Mouse (Mus musculus) liver, embryonic 14.5 days (tissue): ENCODE results near the gene Grik2. TPM values are rescaled to one million over a fixed set of nuclear protein-coding genes. Genes with fewer than 3 reads are reported as not detected.

ENCODE experiments used
- ATAC-seq: fragments of 200-750 bp; cut with Nextera tagmentation; 2 replicates; pipeline ENCODE4 v1.8.0; 2017; ENCODE audit warnings: moderate number of reproducible peaks, mild to moderate bottlenecking, moderate library complexity; ENCODE audit not compliant: insufficient read depth
- DNase-seq, 3 experiments: peaks; one replicate each; pipeline ENCODE4 v3.0.0-alpha.2; 2012 to 2013; ENCODE audit warnings: low read depth in 3 of 3, low spot score in 3 of 3
- H3K27ac ChIP-seq: fragments of 300-500 bp; sonication (generic); 2 replicates; pipeline ENCODE4 v1.5.1; 2014; ENCODE audit warnings: moderate library complexity, mild to moderate bottlenecking, control low read depth, inconsistent platforms
- H3K27me3 ChIP-seq: fragments of 300-500 bp; sonication (generic); 2 replicates; pipeline ENCODE4 v1.6.1; 2014; ENCODE audit warnings: mild to moderate bottlenecking, low read length, moderate library complexity; ENCODE audit not compliant: control insufficient read depth, insufficient read depth
- H3K36me3 ChIP-seq: fragments of 300-500 bp; sonication (generic); replicated peaks from 2 replicates; pipeline ENCODE4 v1.6.1; 2014; ENCODE audit warnings: low read depth; ENCODE audit not compliant: control insufficient read depth, insufficient read depth
- H3K4me1 ChIP-seq, 2 experiments: fragments of 200-500 bp in 1 of 2; fragments of 300-500 bp in 1 of 2; sonication (generic) in 1 of 2; replicated peaks; 2 replicates each; pipeline ENCODE4 v1.6.1; 2012 to 2014; ENCODE audit warnings: antibody characterized with exemption in 1 of 2, inconsistent platforms in 1 of 2, low read length in 1 of 2; ENCODE audit not compliant: control insufficient read depth in 2 of 2, insufficient read depth in 2 of 2
- H3K4me2 ChIP-seq: fragments of 300-500 bp; sonication (generic); 2 replicates; pipeline ENCODE4 v1.6.1; 2014; ENCODE audit warnings: low read depth, mild to moderate bottlenecking, control low read depth, moderate library complexity
- H3K4me3 ChIP-seq, 2 experiments: fragments of 200-500 bp in 1 of 2; fragments of 300-500 bp in 1 of 2; sonication (generic) in 1 of 2; 2 replicates each; pipeline ENCODE4 v1.5.1; 2012 to 2014; ENCODE audit warnings: low read depth in 2 of 2, low read length in 2 of 2, mild to moderate bottlenecking in 2 of 2, control low read depth in 1 of 2, inconsistent platforms in 1 of 2, moderate library complexity in 1 of 2; ENCODE audit not compliant: insufficient read depth in 1 of 2
- H3K9ac ChIP-seq: fragments of 300-500 bp; sonication (generic); replicated peaks from 2 replicates; pipeline ENCODE4 v1.6.1; 2014; ENCODE audit warnings: mild to moderate bottlenecking, control low read depth, moderate library complexity
- H3K9me3 ChIP-seq: fragments of 300-500 bp; sonication (generic); 2 replicates; pipeline ENCODE4 v1.6.1; 2016; ENCODE audit warnings: low read length, mixed read lengths; ENCODE audit not compliant: control insufficient read depth
- CTCF ChIP-seq: IDR thresholded peaks from 2 replicates; pipeline ENCODE4 v1.5.1; 2016; ENCODE audit warnings: antibody characterized with exemption, low read depth, control low read depth
- EP300 ChIP-seq: IDR thresholded peaks from 2 replicates; pipeline ENCODE4 v1.6.1; 2016; ENCODE audit warnings: antibody characterized with exemption, low read depth
- WGBS: fragments of 180-500 bp; shearing (Covaris S2); extraction: QIAGEN DNeasy Blood & Tissue Kit; methylation state at CpG from one replicate; pipeline ENCODE4 v1.1.7; 2014; ENCODE audit not compliant: insufficient replicate concordance; 5-methylcytosine and 5-hydroxymethylcytosine counted together
- polyA plus RNA-seq, 2 experiments: library from polyadenylated mRNA; depleted of rRNA in 1 of 2; stranded (reverse) in 1 of 2; unstranded in 1 of 2; fragments of >200 nt; fragmentation: Nextera tagmentation in 1 of 2; extraction: Ambion mirVana in 1 of 2; gene quantifications; 2 replicates each; pipeline versions ENCODE4 v1.2.1 to v1.2.3; 2012 to 2014

Gene Grik2
- polyA plus RNA-seq, 2 experiments, result 0.03 TPM; not detected in 1

- 79% methylated on average over 1 of the region's 1 CpGs for WGBS
- Histone ChIP-seq H3K4me3 (no peak overlapping the region), H3K9me3 (no peaks in the 10 kb centered on the region), H3K27ac (no peak overlapping the region), H3K9ac (no peak overlapping the region), H3K4me2 (no peak overlapping the region), H3K4me1 (no peaks in the 10 kb centered on the region), H3K27me3 (no peaks in the 10 kb centered on the region), H3K36me3 (no peaks in the 10 kb centered on the region)
- DNase-seq (no peak), ATAC-seq (no peak)
- no peak for TF ChIP-seq EP300
- no peak for TF ChIP-seq CTCF
Measured at GRCm38 (mm10) chr10:49519752-49520151, 268.8 kb downstream of the Grik2 start.

DNA sequence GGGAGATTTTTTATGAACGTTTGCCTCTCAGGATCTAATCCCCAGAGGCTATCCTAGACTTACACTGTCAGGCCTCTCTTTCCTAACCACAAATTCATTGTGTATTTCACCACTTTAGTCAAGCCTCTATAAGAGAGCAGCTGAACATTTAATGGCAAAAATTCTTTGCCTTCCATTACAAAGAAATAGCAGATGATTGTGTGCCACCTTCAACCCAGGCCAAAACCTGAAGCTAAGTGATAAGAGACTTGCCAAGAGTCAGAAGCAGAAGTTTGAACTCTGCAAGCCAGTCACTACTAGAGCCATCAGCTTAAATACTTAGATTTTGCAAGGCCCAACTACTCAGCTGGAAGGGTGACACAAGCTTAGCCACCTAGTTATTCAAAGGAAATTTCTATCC lies 287.9 kb downstream of the Grik2 start:
- H3K27me3 ChIP-seq, result no peaks in the 10 kb centered on the region
- no peaks in the 10 kb centered on the region for H3K36me3 ChIP-seq
- H3K9me3 ChIP-seq, result no peaks in the 10 kb centered on the region
- H3K27ac ChIP-seq, result no peak overlapping the region
- no peak for TF ChIP-seq CTCF
- TF ChIP-seq EP300, result no peak
- no peak for ATAC-seq
- WGBS, result 30% methylated on average over 1 of the region's 1 CpGs
- no peak overlapping the region for H3K4me2 ChIP-seq
- H3K9ac ChIP-seq, result no peak overlapping the region
- no peak for DNase-seq
- H3K4me3 ChIP-seq, result no peak overlapping the region
- H3K4me1 ChIP-seq, result no peaks in the 10 kb centered on the region

GRCm38 (mm10) chr10:49497302-49497701 lies 291.3 kb downstream of the Grik2 start:
- DNase-seq (no peak), ATAC-seq (no peak)
- Histone ChIP-seq H3K27ac (no peak overlapping the region), H3K4me1 (no peaks in the 10 kb centered on the region), H3K9ac (no peak overlapping the region), H3K36me3 (no peaks in the 10 kb centered on the region), H3K4me2 (no peak overlapping the region), H3K27me3 (no peaks in the 10 kb centered on the region), H3K9me3 (no peaks in the 10 kb centered on the region), H3K4me3 (no peak overlapping the region)
- TF ChIP-seq EP300 (no peak), CTCF (no peak)
- 51% methylated on average over 1 of the region's 1 CpGs for WGBS

DNA sequence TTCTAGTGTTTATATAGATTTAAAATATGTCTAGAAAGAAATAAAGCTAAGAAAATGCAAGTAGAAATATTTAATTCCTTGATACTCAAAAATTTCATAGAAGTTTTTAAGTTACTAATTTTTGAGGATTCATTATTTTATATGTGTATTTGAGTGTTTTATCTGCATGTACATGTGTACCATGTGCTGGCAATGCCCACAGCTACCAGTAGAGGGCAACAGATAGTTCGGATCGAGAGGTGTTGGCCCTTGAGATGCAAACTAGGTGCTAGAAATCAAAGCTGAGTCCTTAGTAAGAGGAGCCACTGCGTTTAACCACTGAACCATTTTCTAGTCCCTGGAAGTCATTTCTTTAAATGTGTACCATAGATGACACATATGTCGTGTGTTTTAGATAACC lies 307.1 kb downstream of the Grik2 start:
- TF ChIP-seq CTCF, result peak; percentile 47; the same call in 1 of the 2 replicates
- no peak for TF ChIP-seq EP300
- no peaks in the 10 kb centered on the region for H3K9me3 ChIP-seq
- no peaks in the 10 kb centered on the region for H3K36me3 ChIP-seq
- no peaks in the 10 kb centered on the region for H3K4me1 ChIP-seq
- no peak overlapping the region for H3K4me2 ChIP-seq
- no peak overlapping the region for H3K9ac ChIP-seq
- H3K27me3 ChIP-seq, result no peaks in the 10 kb centered on the region
- 52% methylated on average over 4 of the region's 4 CpGs for WGBS
- H3K27ac ChIP-seq, result no peak overlapping the region
- DNase-seq, result peak in 1 of 3 experiments; percentile 6
- H3K4me3 ChIP-seq, result no peak overlapping the region
- ATAC-seq, result no peak

GRCm38 (mm10) chr10:49480085-49480749 lies 308.3 kb downstream of the Grik2 start:
- H3K36me3 ChIP-seq, result no peaks in the 10 kb centered on the region
- no peak overlapping the region for H3K27ac ChIP-seq
- H3K4me1 ChIP-seq, result no peaks in the 10 kb centered on the region
- H3K4me3 ChIP-seq, result no peak overlapping the region
- no peak for DNase-seq
- no peak for TF ChIP-seq CTCF
- TF ChIP-seq EP300, result no peak
- 56% methylated on average over 5 of the region's 5 CpGs for WGBS
- H3K4me2 ChIP-seq, result no peak overlapping the region
- H3K9ac ChIP-seq, result no peak overlapping the region
- no peaks in the 10 kb centered on the region for H3K27me3 ChIP-seq
- ATAC-seq, result no peak
- no peaks in the 10 kb centered on the region for H3K9me3 ChIP-seq
